Mouse (Mus musculus): ENCODE measurements around the gene Hist2h2aa2. TPM values are rescaled to one million over a fixed set of nuclear protein-coding genes. Genes with fewer than 3 reads are reported as not detected.
"Not testable (repeated sequence)": the region's sequence is repeated elsewhere in the genome, so short reads cannot be mapped to it uniquely, and the experiment has no call there.

Hist2h2aa2 gene
- total RNA-seq, 2 experiments from 2014 or later = 208 to 213 TPM

DNA sequence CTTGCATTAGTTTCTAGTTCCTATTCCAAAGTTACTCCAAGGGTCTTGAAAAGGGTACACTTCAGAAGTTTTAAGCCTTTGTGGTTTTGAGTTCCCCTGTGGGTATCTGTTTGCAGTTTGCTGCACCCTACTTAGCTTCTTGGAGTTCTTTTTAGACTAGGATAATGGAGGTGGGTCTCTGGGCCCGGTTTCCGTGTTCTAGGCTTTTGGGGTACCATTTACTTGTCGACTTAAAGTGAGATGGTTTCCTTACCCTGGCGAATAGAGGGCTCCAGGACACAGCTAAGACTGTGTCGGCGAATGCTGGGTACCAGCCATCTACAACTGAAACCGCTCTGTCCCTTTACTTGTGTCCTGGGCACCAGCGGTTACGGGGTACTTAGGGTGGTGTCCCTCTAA, 18.4 kb downstream of the Hist2h2aa2 start:
- no peak for TF ChIP-seq CTCF (conservative IDR thresholded peaks at IDR 0.05)
- Histone ChIP-seq H3K27ac (peak overlapping the region; percentile 100), H3K4me3 (peak overlapping the region; percentile 90)
- no peak for DNase-seq (ENCODE audit: low spot score in 2 of 2)

GRCm38 (mm10) chr3:96220765-96221639, 19.1 kb downstream of the Hist2h2aa2 start, which contains the start of the genes Hist2h2ac and Hist2h2be:
TSS of gene Hist2h2ac (minus strand) at chr3:96220880.
TSS of gene Hist2h2be (plus strand) at chr3:96221119.
- peak; percentile 87 to 94 for DNase-seq (ENCODE audit: low spot score in 2 of 2)
- peak within 1 kb of the TSS; percentile 90 for H3K4me3 ChIP-seq
- H3K27ac ChIP-seq = peak within 1 kb of the TSS; percentile 100
- TF ChIP-seq CTCF (conservative IDR thresholded peaks at IDR 0.05) = peak; percentile 42

DNA sequence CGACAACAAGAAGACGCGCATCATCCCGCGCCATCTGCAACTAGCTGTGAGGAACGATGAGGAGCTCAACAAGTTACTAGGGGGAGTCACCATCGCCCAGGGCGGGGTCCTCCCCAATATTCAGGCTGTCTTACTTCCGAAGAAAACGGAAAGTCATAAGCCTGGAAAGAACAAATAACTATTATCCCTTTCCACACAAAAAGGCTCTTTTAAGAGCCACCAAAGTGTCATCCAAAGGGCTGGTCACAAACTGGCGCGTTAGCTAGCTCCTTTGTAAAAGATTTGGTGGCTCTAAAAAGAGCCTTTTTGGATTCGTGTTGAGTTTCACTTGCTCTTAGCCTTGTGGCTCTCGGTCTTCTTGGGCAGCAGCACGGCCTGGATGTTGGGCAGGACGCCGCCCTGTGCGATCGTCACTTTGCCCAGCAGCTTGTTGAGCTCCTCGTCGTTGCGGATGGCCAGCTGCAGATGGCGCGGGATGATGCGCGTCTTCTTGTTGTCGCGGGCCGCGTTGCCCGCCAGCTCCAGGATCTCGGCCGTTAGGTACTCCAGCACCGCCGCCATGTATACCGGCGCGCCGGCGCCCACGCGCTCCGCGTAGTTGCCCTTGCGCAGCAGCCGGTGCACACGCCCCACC, 19.8 kb downstream of the Hist2h2aa2 start:
- not testable (repeated sequence) for DNase-seq (ENCODE audit: low spot score in 2 of 2)
- Histone ChIP-seq H3K27ac (peak overlapping the region; percentile 100), H3K4me3 (peak overlapping the region; percentile 90)

- peak within 1 kb of the TSS; percentile 90 for H3K4me3 ChIP-seq
- no peak for TF ChIP-seq CTCF (conservative IDR thresholded peaks at IDR 0.05)
- peak within 1 kb of the TSS; percentile 100 for H3K27ac ChIP-seq
- peak; percentile 75 to 90 for DNase-seq (ENCODE audit: low spot score in 2 of 2)
Measured at GRCm38 (mm10) chr3:96219661-96220130, 20.4 kb downstream of the Hist2h2aa2 start, which contains the start of the genes Bola1 and Hist2h2ab. TSS of gene Bola1 (minus strand) at chr3:96219709. TSS of gene Hist2h2ab (plus strand) at chr3:96219865.

DNA sequence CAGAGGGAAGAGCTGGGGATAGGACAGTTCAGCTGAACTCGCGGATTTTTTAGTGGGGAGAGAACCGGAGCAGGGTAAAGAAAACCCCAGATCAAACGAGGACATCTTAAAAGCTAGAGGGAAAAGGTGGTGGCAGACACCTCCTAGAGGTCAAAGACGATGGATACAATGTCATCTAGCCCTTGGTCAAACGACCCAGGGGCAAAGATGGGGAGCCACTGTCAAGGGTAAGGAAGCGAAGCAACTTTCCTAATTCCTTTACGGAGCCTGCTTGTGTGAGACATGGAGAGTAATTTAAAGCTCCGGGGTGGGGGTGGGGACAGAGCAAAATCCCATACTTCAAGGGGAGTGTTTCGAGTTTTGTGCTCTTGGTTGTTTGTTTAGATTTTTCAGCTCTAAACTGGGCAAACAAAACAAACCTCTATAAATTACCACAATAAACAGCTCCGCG, 20.9 kb downstream of the Hist2h2aa2 start:
- no peak for DNase-seq (ENCODE audit: low spot score in 2 of 2)
- H3K4me3 ChIP-seq = peak overlapping the region; percentile 90
- peak; percentile 59 for TF ChIP-seq CTCF (conservative IDR thresholded peaks at IDR 0.05)
- H3K27ac ChIP-seq = peak overlapping the region; percentile 100

- no peak overlapping the region for H3K27ac ChIP-seq
- DNase-seq (ENCODE audit: low spot score in 2 of 2) = no peak
- TF ChIP-seq CTCF (conservative IDR thresholded peaks at IDR 0.05) = peak; percentile 65
- H3K4me3 ChIP-seq = no peak overlapping the region
Measured at GRCm38 (mm10) chr3:96209242-96209641, 30.8 kb downstream of the Hist2h2aa2 start.

DNA sequence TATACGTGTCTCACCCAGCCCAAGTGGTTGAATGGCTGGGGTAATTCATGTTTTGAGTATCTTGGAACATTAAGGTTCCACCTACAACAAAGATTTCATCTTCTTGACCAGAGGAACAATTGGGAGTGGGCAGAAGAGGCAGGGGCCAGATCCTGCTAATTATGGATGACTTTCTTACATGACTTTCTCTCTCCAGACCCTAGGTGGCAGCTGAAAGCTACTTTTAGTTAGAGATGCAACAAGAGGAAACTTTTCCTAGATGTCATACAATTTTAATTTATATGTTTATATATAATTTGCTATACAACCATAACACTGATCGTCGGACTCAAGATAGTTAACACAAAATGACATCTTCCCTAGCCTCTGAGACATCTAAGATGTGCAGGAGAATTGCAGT, 32.3 kb downstream of the Hist2h2aa2 start:
- no peak for DNase-seq (ENCODE audit: low spot score in 2 of 2)
- Histone ChIP-seq H3K27ac (no peak overlapping the region), H3K4me3 (no peak overlapping the region)
- peak; percentile 64 for TF ChIP-seq CTCF (conservative IDR thresholded peaks at IDR 0.05)

DNA sequence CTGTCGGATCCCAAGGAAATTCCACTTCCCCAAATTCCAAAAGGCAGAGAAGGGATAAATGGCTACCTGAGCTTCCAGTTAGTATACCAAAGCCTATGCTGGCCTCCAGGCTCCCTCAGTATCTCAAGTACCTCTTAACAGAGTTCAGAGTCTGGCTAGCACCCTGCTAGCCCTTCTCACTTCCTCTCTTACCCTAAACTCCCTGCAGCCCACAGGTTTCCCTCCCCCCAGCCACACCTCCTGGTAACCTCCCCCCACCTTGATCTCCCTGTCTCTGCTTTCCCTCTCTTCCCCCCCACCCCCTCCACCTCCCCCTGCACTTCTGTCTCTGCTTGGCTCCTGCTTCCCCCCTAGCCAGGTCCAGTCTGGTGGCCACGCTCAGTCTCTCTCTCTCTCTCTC, 40.3 kb downstream of the Hist2h2aa2 start:
- TF ChIP-seq CTCF (conservative IDR thresholded peaks at IDR 0.05) = no peak
- no peak overlapping the region for H3K27ac ChIP-seq
- no peak for DNase-seq (ENCODE audit: low spot score in 2 of 2)

DNA sequence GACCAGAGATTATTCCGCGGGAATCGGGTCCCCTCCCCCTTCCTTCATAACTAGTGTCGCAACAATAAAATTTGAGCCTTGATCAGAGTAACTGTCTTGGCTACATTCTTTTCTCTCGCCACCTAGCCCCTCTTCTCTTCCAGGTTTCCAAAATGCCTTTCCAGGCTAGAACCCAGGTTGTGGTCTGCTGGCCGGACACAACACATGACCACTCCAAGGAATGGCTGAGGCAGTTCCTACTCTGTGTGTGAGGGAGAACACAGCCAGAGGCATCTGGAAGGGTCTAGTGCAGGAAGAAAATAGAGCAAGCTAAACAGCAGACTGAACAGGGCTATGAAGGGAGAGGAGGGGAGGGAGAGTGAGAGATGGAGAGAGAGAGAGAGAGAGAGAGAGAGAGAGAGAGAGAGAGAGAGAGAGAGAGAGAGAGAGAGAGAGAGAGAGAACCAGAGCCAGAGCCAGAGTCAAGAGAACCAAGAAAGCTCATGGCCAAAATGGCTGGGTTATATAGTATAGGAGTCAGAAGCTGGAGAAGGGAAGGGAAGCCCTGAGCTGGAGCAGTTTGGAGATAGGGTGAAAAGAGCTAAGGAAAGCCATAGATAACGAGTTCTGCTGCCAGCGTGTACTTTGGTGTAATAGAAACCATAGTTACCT, 41.4 kb downstream of the Hist2h2aa2 start:
- not testable (repeated sequence) for H3K4me3 ChIP-seq; DNase-seq (ENCODE audit: low spot score in 2 of 2); H3K27ac ChIP-seq

More for the DNA sequence above, 40.3 kb downstream of the Hist2h2aa2 start:
- H3K4me3 ChIP-seq = no peak overlapping the region

GRCm38 (mm10) chr3:96198181-96198580, 41.9 kb downstream of the Hist2h2aa2 start:
- H3K4me3 ChIP-seq = peak overlapping the region; percentile 80
- TF ChIP-seq CTCF (conservative IDR thresholded peaks at IDR 0.05) = no peak
- no peak for DNase-seq (ENCODE audit: low spot score in 2 of 2)
- H3K27ac ChIP-seq = peak overlapping the region; percentile 93; the same call in 1 of the 2 replicates

- Histone ChIP-seq H3K27ac (peak overlapping the region; percentile 93), H3K4me3 (peak overlapping the region; percentile 80)
- TF ChIP-seq CTCF (conservative IDR thresholded peaks at IDR 0.05) = peak; percentile 50
- DNase-seq (ENCODE audit: low spot score in 2 of 2) = peak; percentile 91 to 96
Measured at GRCm38 (mm10) chr3:96197129-96197749, 42.8 kb downstream of the Hist2h2aa2 start.

GRCm38 (mm10) chr3:96196437-96197128, 43.5 kb downstream of the Hist2h2aa2 start:
- H3K4me3 ChIP-seq = peak overlapping the region; percentile 80
- H3K27ac ChIP-seq = peak overlapping the region; percentile 93
- TF ChIP-seq CTCF (conservative IDR thresholded peaks at IDR 0.05) = no peak
- DNase-seq (ENCODE audit: low spot score in 2 of 2) = no peak

Measured in layer of hippocampus, adult 2 months (tissue).